In the genomic region with DNA sequence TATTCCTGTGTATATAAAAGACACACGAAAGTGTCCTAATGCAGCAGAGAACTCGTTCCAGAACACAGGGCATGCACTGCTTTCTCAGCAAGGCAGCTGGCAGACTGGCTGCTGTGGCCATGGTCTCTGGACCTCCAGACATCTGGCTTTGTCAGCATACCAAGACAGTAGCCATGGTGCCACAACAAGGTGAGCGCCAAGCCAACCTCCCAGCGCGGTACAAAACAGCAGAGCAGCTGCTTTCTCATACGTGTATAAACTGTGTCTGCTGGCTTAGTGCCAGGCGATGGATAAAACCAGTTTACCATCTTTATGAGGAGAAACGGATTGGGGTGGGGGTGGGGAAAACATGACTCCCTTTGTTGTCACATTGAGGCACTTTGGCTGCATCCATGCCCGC, we compare ENCODE assay signal across 17 mouse cellular contexts. TPM values are rescaled to one million over a fixed set of nuclear protein-coding genes. Genes with fewer than 3 reads are reported as not detected.
DNase-seq lines count a peak whose midpoint lies in the region; ATAC-seq and TF ChIP-seq lines count a peak whose summit lies in the region.
"Had no signal": no experiment of that assay in that cellular context is flagged by ENCODE, and none has a peak within 500 bp of the region (broad histone marks: within the 10 kb centered on the region; RNA-seq: fewer than 3 reads in every experiment).

No protein-coding gene starts in this region.

- H3K4me2 ChIP-seq in forebrain, embryonic 12.5 days = no peak overlapping the region
- no peak overlapping the region for H3K4me2 ChIP-seq in forebrain, embryonic 13.5 days
- no peak overlapping the region for H3K4me2 ChIP-seq in kidney, embryonic 15.5 days
- H3K4me2 ChIP-seq in kidney, embryonic 16.5 days (replicated peaks; ENCODE audit: low read depth, low read length) = no peak overlapping the region
- no peak overlapping the region for H3K4me2 ChIP-seq in midbrain, postnatal 0 days (ENCODE audit: low read depth, low read length, poor library complexity, severe bottlenecking)
- H3K4me2 ChIP-seq in neural tube, embryonic 14.5 days (ENCODE audit: low read depth, low read length) = no peak overlapping the region
- H3K4me2 ChIP-seq: heart, embryonic 13.5 days; liver, embryonic 15.5 days had no signal

- WGBS in forebrain, embryonic 12.5 days = 76% methylated on average over 9 of the region's 9 CpGs
- WGBS in forebrain, embryonic 13.5 days = 59% methylated on average over 9 of the region's 9 CpGs
- WGBS in kidney, embryonic 15.5 days = 76% methylated on average over 9 of the region's 9 CpGs
- 78% methylated on average over 9 of the region's 9 CpGs for WGBS in kidney, embryonic 16.5 days
- WGBS in midbrain, postnatal 0 days = 56% methylated on average over 9 of the region's 9 CpGs
- 89% methylated on average over 9 of the region's 9 CpGs for WGBS in midbrain, embryonic 10.5 days
- WGBS in neural tube, embryonic 14.5 days = 45% methylated on average over 9 of the region's 9 CpGs

- DNase-seq in midbrain, postnatal 0 days (ENCODE audit: low spot score) = peak; percentile 18
- no peak for DNase-seq in midbrain, embryonic 10.5 days (ENCODE audit: low spot score)
- DNase-seq: gastrocnemius, adult 2 months; heart, postnatal 36 days; layer of hippocampus, postnatal 36 days; lung, postnatal 36 days; right cerebral cortex, postnatal 25 days; thymus, postnatal 25 days had no signal

- no peaks in the 10 kb centered on the region for H3K36me3 ChIP-seq in forebrain, embryonic 12.5 days (replicated peaks)
- H3K36me3 ChIP-seq in forebrain, embryonic 13.5 days (ENCODE audit: poor library complexity, severe bottlenecking) = no peaks in the 10 kb centered on the region
- H3K36me3 ChIP-seq in kidney, embryonic 15.5 days = no peaks in the 10 kb centered on the region
- H3K36me3 ChIP-seq in kidney, embryonic 16.5 days (ENCODE audit: insufficient read depth, low read length) = no peaks in the 10 kb centered on the region; the same call in 1 of the 2 replicates
- no peaks in the 10 kb centered on the region for H3K36me3 ChIP-seq in midbrain, postnatal 0 days (ENCODE audit: insufficient read depth, low read length)
- no peaks in the 10 kb centered on the region for H3K36me3 ChIP-seq in midbrain, embryonic 10.5 days
- no peaks in the 10 kb centered on the region for H3K36me3 ChIP-seq in neural tube, embryonic 14.5 days (ENCODE audit: control insufficient read depth, insufficient read depth, low read length)
- H3K36me3 ChIP-seq: heart, embryonic 13.5 days; liver, embryonic 15.5 days had no signal

- no peak for TF ChIP-seq CTCF in midbrain, postnatal 0 days (IDR thresholded peaks at IDR 0.05)

- H3K4me1 ChIP-seq in forebrain, embryonic 12.5 days = peaks cover 28% of the 10 kb centered on the region
- H3K4me1 ChIP-seq in forebrain, embryonic 13.5 days = peaks cover 25% of the 10 kb centered on the region
- H3K4me1 ChIP-seq in kidney, embryonic 15.5 days = peaks cover 35% of the 10 kb centered on the region
- peaks cover 18% of the 10 kb centered on the region for H3K4me1 ChIP-seq in kidney, embryonic 16.5 days (ENCODE audit: insufficient read depth, low read length)
- peaks cover 3% of the 10 kb centered on the region; the same call in 1 of the 2 replicates for H3K4me1 ChIP-seq in midbrain, postnatal 0 days (ENCODE audit: insufficient read depth, low read length)
- peaks cover 19% of the 10 kb centered on the region for H3K4me1 ChIP-seq in midbrain, embryonic 10.5 days
- H3K4me1 ChIP-seq in neural tube, embryonic 14.5 days (ENCODE audit: control insufficient read depth, insufficient read depth, low read length) = 0 out of 2 replicates have a peak, but pooled peaks cover 5% of the 10 kb centered on the region

- H3K9me3 ChIP-seq in forebrain, embryonic 12.5 days = no peaks in the 10 kb centered on the region
- no peaks in the 10 kb centered on the region for H3K9me3 ChIP-seq in forebrain, embryonic 13.5 days (replicated peaks)
- H3K9me3 ChIP-seq in kidney, embryonic 15.5 days (replicated peaks) = no peaks in the 10 kb centered on the region; the same call in 1 of the 2 replicates
- H3K9me3 ChIP-seq in kidney, embryonic 16.5 days (ENCODE audit: low read length) = no peaks in the 10 kb centered on the region
- no peaks in the 10 kb centered on the region for H3K9me3 ChIP-seq in midbrain, postnatal 0 days (ENCODE audit: low read length)
- H3K9me3 ChIP-seq in midbrain, embryonic 10.5 days (replicated peaks) = no peaks in the 10 kb centered on the region
- no peaks in the 10 kb centered on the region for H3K9me3 ChIP-seq in neural tube, embryonic 14.5 days (ENCODE audit: control insufficient read depth, low read length)
- H3K9me3 ChIP-seq: liver, embryonic 15.5 days had no signal

- H3K9ac ChIP-seq in forebrain, embryonic 12.5 days = no peak overlapping the region
- no peak overlapping the region for H3K9ac ChIP-seq in forebrain, embryonic 13.5 days
- no peak overlapping the region for H3K9ac ChIP-seq in kidney, embryonic 15.5 days
- no peak overlapping the region for H3K9ac ChIP-seq in kidney, embryonic 16.5 days (replicated peaks; ENCODE audit: low read length)
- H3K9ac ChIP-seq in midbrain, postnatal 0 days (replicated peaks; ENCODE audit: low read length, poor library complexity, severe bottlenecking) = no peak overlapping the region
- H3K9ac ChIP-seq in neural tube, embryonic 14.5 days (replicated peaks; ENCODE audit: low read depth, low read length) = no peak overlapping the region
- H3K9ac ChIP-seq: heart, embryonic 13.5 days; liver, embryonic 15.5 days had no signal

- no peak overlapping the region for H3K27ac ChIP-seq in forebrain, embryonic 12.5 days
- H3K27ac ChIP-seq in forebrain, embryonic 13.5 days = no peak overlapping the region
- peak overlapping the region; percentile 22 for H3K27ac ChIP-seq in kidney, embryonic 15.5 days
- H3K27ac ChIP-seq in kidney, embryonic 16.5 days (ENCODE audit: low read length) = no peak overlapping the region
- H3K27ac ChIP-seq in midbrain, postnatal 0 days (ENCODE audit: low read depth, low read length) = no peak overlapping the region
- no peak overlapping the region for H3K27ac ChIP-seq in midbrain, embryonic 10.5 days (replicated peaks)
- no peak overlapping the region for H3K27ac ChIP-seq in neural tube, embryonic 14.5 days (ENCODE audit: low read depth, low read length)
- H3K27ac ChIP-seq: gastrocnemius, adult 2 months; heart, embryonic 13.5 days had no signal

- H3K27me3 ChIP-seq in forebrain, embryonic 12.5 days = 0 out of 2 replicates have a peak, but pooled peaks cover 3% of the 10 kb centered on the region
- H3K27me3 ChIP-seq in forebrain, embryonic 13.5 days = no peaks in the 10 kb centered on the region
- H3K27me3 ChIP-seq in kidney, embryonic 15.5 days = no peaks in the 10 kb centered on the region
- H3K27me3 ChIP-seq in kidney, embryonic 16.5 days (ENCODE audit: insufficient read depth, low read length) = no peaks in the 10 kb centered on the region
- H3K27me3 ChIP-seq in midbrain, postnatal 0 days (ENCODE audit: insufficient read depth, low read length) = no peaks in the 10 kb centered on the region
- H3K27me3 ChIP-seq in midbrain, embryonic 10.5 days (ENCODE audit: low read depth, poor library complexity, severe bottlenecking) = no peaks in the 10 kb centered on the region
- H3K27me3 ChIP-seq in neural tube, embryonic 14.5 days (ENCODE audit: control insufficient read depth, insufficient read depth, low read length) = no peaks in the 10 kb centered on the region
- H3K27me3 ChIP-seq: CH12.LX; heart, embryonic 13.5 days; liver, embryonic 15.5 days had no signal

- 0 out of 2 replicates have a peak, but pooled peaks have one; percentile 42 for ATAC-seq in forebrain, embryonic 12.5 days (ENCODE audit: low FRiP score)
- no peak; the same call in 1 of the 2 replicates for ATAC-seq in forebrain, embryonic 13.5 days
- ATAC-seq in kidney, embryonic 15.5 days (replicated peaks; ENCODE audit: low FRiP score) = no peak
- ATAC-seq in kidney, embryonic 16.5 days (ENCODE audit: low FRiP score, low TSS enrichment) = no peak
- no peak for ATAC-seq in midbrain, postnatal 0 days (ENCODE audit: low FRiP score)
- peak; percentile 52; the same call in 1 of the 2 replicates for ATAC-seq in neural tube, embryonic 14.5 days (ENCODE audit: low read depth)

- H3K4me3 ChIP-seq in forebrain, embryonic 12.5 days (replicated peaks) = no peak overlapping the region
- no peak overlapping the region for H3K4me3 ChIP-seq in forebrain, embryonic 13.5 days
- no peak overlapping the region for H3K4me3 ChIP-seq in kidney, embryonic 15.5 days (replicated peaks)
- no peak overlapping the region for H3K4me3 ChIP-seq in kidney, embryonic 16.5 days (ENCODE audit: low read length)
- no peak overlapping the region for H3K4me3 ChIP-seq in midbrain, postnatal 0 days (ENCODE audit: low read depth, low read length)
- no peak overlapping the region for H3K4me3 ChIP-seq in midbrain, embryonic 10.5 days
- H3K4me3 ChIP-seq in neural tube, embryonic 14.5 days (ENCODE audit: low read depth, low read length) = no peak overlapping the region
- H3K4me3 ChIP-seq: gastrocnemius, adult 2 months; heart, embryonic 13.5 days; liver, embryonic 15.5 days had no signal

RNA-seq across cellular contexts. Expression of a gene that starts 25.5 kb away (rescaled TPM):
- polyA plus RNA-seq in forebrain, embryonic 12.5 days (2016; fragmentation: Nextera tagmentation; extraction: Ambion mirVana) = 0.47 and 0.93 TPM in 2 replicates
- 1.1 and 1.5 TPM in 2 replicates for polyA plus RNA-seq in forebrain, embryonic 13.5 days (2015; fragmentation: Nextera tagmentation; extraction: Ambion mirVana)
- polyA plus RNA-seq in kidney, embryonic 15.5 days (2015; fragmentation: Nextera tagmentation; extraction: Ambion mirVana) = 21.4 and 24.7 TPM in 2 replicates
- polyA plus RNA-seq in kidney, embryonic 16.5 days (2015; fragmentation: Nextera tagmentation; extraction: Ambion mirVana) = 25.7 and 32.4 TPM in 2 replicates
- total RNA-seq in midbrain, postnatal 0 days (2014; rRNA removed) = 40.3 and 46.0 TPM in 2 replicates
- 21.7 and 21.8 TPM in 2 replicates for polyA plus RNA-seq in midbrain, postnatal 0 days (2015; fragmentation: Nextera tagmentation; extraction: Ambion mirVana)
- polyA plus RNA-seq in midbrain, embryonic 10.5 days (2016; fragmentation: Nextera tagmentation; extraction: Ambion mirVana) = 0.68 and 0.77 TPM in 2 replicates
- polyA plus RNA-seq in neural tube, embryonic 14.5 days (2014; fragmentation: Nextera tagmentation; extraction: Ambion mirVana) = 6.4 and 13.3 TPM in 2 replicates
- total RNA-seq: CH12.LX; granulocyte monocyte progenitor cell, adult 5-6 weeks had no signal

RNA-seq across cellular contexts. Expression of a gene that starts 40.8 kb away (rescaled TPM):
- polyA plus RNA-seq in forebrain, embryonic 12.5 days (2016; fragmentation: Nextera tagmentation; extraction: Ambion mirVana) = 22.7 and 24.1 TPM in 2 replicates
- 19.5 and 26.5 TPM in 2 replicates for polyA plus RNA-seq in forebrain, embryonic 13.5 days (2015; fragmentation: Nextera tagmentation; extraction: Ambion mirVana)
- 30.7 and 31.0 TPM in 2 replicates for polyA plus RNA-seq in kidney, embryonic 15.5 days (2015; fragmentation: Nextera tagmentation; extraction: Ambion mirVana)
- polyA plus RNA-seq in kidney, embryonic 16.5 days (2015; fragmentation: Nextera tagmentation; extraction: Ambion mirVana) = 31.7 and 33.5 TPM in 2 replicates
- 19.8 and 41.7 TPM in 2 replicates for total RNA-seq in midbrain, postnatal 0 days (2014; rRNA removed)
- 39.1 and 44.4 TPM in 2 replicates for polyA plus RNA-seq in midbrain, postnatal 0 days (2015; fragmentation: Nextera tagmentation; extraction: Ambion mirVana)
- polyA plus RNA-seq in midbrain, embryonic 10.5 days (2016; fragmentation: Nextera tagmentation; extraction: Ambion mirVana) = 20.4 and 21.2 TPM in 2 replicates
- polyA plus RNA-seq in neural tube, embryonic 14.5 days (2014; fragmentation: Nextera tagmentation; extraction: Ambion mirVana) = 37.3 and 44.9 TPM in 2 replicates

RNA-seq across cellular contexts. Expression of a gene that starts 40.9 kb away (rescaled TPM):
- polyA plus RNA-seq in forebrain, embryonic 12.5 days (2016; fragmentation: Nextera tagmentation; extraction: Ambion mirVana) = 15.7 and 16.2 TPM in 2 replicates
- 13.0 and 14.4 TPM in 2 replicates for polyA plus RNA-seq in forebrain, embryonic 13.5 days (2015; fragmentation: Nextera tagmentation; extraction: Ambion mirVana)
- 22.3 TPM in 2 replicates for polyA plus RNA-seq in kidney, embryonic 15.5 days (2015; fragmentation: Nextera tagmentation; extraction: Ambion mirVana)
- polyA plus RNA-seq in kidney, embryonic 16.5 days (2015; fragmentation: Nextera tagmentation; extraction: Ambion mirVana) = 25.2 and 26.9 TPM in 2 replicates
- total RNA-seq in midbrain, postnatal 0 days (2014; rRNA removed) = 11.0 and 14.8 TPM in 2 replicates
- polyA plus RNA-seq in midbrain, postnatal 0 days (2015; fragmentation: Nextera tagmentation; extraction: Ambion mirVana) = 9.7 and 9.8 TPM in 2 replicates
- polyA plus RNA-seq in midbrain, embryonic 10.5 days (2016; fragmentation: Nextera tagmentation; extraction: Ambion mirVana) = 15.7 and 16.5 TPM in 2 replicates
- polyA plus RNA-seq in neural tube, embryonic 14.5 days (2014; fragmentation: Nextera tagmentation; extraction: Ambion mirVana) = 10.4 and 11.4 TPM in 2 replicates

Comparison
In these comparisons a context has a peak if more than half of its experiments do, and no peak if none do; other contexts are left out.
1. ATAC-seq: peak in forebrain, embryonic 12.5 days (single experiment) and neural tube, embryonic 14.5 days (single experiment); none in forebrain, embryonic 13.5 days (single experiment), kidney, embryonic 15.5 days (single experiment), kidney, embryonic 16.5 days (single experiment) and midbrain, postnatal 0 days (single experiment).